Mouse (Mus musculus) gastrocnemius, postnatal 36 days (tissue): Measurements from ENCODE around the gene Bpifa5. TPM values are rescaled to one million over a fixed set of nuclear protein-coding genes. Genes with fewer than 3 reads are reported as not detected.
A peak's percentile ranks its signal among the peaks of the same experiment; 100 is the strongest.

Experiments
- DNase-seq, 2 experiments: peaks; one replicate each; pipeline ENCODE4 v3.0.0; 2022
- intact Hi-C: fragments of 180-260 bp; cut with DNase I; formaldehyde crosslinking; loops from one replicate; pipeline ENCODE4 v1.15.1; 2025
- total RNA-seq, 2 experiments: library from RNA; stranded (reverse); gene quantifications; 2 replicates each; pipeline ENCODE4 v1.2.3; 2021

Bpifa5 gene
- total RNA-seq, 2 experiments from 2014 or later, result not detected

DNA sequence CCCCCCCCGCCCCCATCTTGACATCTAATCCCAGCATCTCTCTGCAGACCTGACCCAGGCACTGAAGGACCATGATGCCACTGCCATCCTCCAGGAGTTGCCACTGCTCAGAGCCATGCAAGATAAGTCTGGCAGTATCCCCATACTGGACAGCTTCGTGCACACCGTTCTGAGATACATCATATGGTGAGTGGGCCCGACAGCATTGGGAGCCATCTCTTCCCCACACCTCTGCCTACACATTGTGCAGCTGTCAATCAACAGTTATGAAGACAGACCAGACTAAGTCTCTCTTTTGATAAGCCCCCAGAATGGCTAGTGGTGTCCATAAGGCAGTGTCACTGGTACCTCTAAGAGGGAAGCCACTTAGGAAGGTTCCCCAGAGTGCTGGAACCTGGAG is 42.2 kb downstream of the Bpifa5 start:
- no peak for DNase-seq
- intact Hi-C loops, result no loop called here

DNA sequence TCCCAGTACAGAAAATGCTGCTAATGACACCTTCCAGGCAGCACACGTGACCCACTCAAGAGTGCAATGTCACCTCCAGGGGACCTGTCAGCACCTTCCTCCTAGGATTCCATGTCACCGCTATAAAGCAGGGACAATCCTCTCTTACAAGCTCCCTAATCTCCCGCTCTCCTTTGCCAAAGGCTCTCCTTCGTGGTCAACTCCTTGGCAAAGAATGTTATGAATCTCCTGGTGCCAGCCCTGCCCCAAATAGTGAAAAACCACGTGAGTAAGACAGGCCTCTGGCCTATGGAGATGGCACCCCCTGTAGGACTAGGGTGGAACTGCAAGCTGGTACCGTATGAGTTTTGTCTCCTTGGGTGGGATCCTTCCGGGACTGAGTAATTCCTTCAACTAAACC is 44.5 kb downstream of the Bpifa5 start:
- intact Hi-C loops, result no loop called here
- no peak for DNase-seq

DNA sequence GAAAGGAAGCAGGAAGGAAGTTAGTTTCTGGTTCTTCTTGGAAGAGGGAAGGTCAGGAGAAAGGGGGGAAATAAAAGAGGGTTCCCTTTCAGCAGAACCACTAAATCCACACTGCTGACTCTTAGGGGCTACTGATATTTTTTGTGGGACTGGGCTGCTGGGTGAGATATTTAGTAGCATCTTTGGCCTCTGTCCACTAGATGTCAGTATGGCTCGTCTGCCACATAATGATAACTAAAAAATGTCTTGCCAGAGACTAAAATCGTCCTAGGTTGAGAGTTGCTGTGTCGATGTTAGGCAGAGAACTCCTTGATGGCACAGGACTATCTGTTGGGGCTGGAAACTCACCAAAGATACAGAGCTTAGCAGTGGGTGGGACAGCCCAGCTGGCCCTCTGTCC is 46.7 kb downstream of the Bpifa5 start:
- intact Hi-C loops, result no loop called here
- no peak for DNase-seq

DNA sequence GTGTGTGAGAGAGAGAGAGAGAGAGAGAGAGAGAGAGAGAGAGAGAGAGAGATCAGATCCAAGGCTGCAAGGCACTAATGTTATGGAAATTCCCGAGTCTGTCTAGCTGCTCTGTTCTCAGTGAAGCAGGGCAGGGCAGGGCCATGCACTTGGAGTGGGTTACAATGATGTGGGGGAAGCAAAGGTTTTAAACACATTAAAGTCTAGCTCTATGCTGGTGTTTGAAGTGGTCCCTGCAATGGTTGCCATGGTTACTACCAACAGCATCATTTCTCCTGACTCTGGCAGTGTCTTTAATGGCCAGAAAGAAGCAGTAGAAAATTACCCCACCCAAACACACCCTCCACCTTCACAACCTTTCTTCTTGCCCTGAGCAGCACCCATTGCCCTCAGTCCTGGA is 48.7 kb downstream of the Bpifa5 start:
- intact Hi-C loops, result loop anchor here (5.0 kb wide), 1 partner anchor 76 kb away; no protein-coding TSS in a partner anchor
- no peak for DNase-seq

DNA sequence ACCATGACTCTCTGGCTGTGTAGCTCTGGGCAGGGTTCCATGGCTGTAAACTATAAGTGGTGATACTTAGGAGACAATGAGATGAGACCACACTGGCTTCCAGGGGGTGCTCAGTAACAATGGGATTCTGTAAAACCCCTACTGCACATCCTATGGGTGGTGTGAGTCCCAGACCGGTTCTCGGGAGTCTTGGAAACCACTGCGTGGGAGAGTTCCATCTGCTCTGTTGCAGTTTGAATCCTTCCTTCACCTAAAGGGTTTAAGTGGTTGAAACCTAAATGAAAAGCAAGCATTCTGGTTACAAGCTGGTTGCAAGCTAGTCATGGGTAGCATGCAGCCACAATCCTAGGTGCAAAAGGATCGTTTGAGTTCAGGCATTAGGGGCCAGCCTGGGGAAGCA is 49.5 kb downstream of the Bpifa5 start:
- intact Hi-C loops, result loop anchor here (5.0 kb wide), 1 partner anchor 75 kb away; no protein-coding TSS in a partner anchor
- no peak for DNase-seq

DNA sequence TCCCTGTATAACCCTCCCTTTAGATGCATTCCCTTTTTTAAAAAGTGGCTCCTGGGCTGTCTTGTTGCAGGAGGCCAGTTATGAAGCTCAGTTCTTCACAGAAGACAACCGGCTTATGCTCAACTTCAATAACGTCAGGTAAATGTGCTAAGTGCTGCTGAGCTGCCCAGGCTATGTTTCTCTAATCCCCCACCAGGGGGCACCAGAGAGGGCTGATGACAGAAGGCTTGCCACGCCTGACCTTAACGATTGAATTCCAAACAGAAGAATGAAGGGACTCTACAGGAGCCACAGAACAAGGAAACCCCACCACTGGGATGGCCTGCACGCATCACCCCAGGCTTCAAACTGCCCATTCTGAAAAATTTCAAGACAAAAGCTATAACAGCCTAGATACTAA is 52.8 kb downstream of the Bpifa5 start:
- intact Hi-C loops, result no loop called here
- DNase-seq, result peak; percentile 33 to 55

Other genes starting within 250 kb of the Bpifa5 start
- gene Bpifb3, start 244.4 kb upstream of the Bpifa5 start, total RNA-seq, result not detected
- not detected for gene Bpifb4, start 224.4 kb upstream of the Bpifa5 start, total RNA-seq
- not detected for gene Bpifa6, start 187.7 kb upstream of the Bpifa5 start, total RNA-seq
- not detected for gene Bpifa2, start 154.3 kb upstream of the Bpifa5 start, total RNA-seq
- gene Bpifa3, start 32.3 kb upstream of the Bpifa5 start, total RNA-seq, result not detected
- gene Bpifa1, start 19.7 kb upstream of the Bpifa5 start, total RNA-seq, result not detected
- not detected for gene Bpifb1, start 28.2 kb downstream of the Bpifa5 start, total RNA-seq
- not detected for gene Bpifb5, start 61.1 kb downstream of the Bpifa5 start, total RNA-seq
- gene Bpifb9a, start 95.2 kb downstream of the Bpifa5 start, total RNA-seq, result not detected
- gene Bpifb9b, start 144.6 kb downstream of the Bpifa5 start, total RNA-seq, result not detected
- gene Cdk5rap1, start 210.4 kb downstream of the Bpifa5 start, total RNA-seq, result 10 to 100 TPM; 11.1 to 12.5 TPM
- 100 to 1,000 TPM; 221 to 230 TPM for gene Snta1, start 245.5 kb downstream of the Bpifa5 start, total RNA-seq